Mouse (Mus musculus) heart, adult 18-20 months (tissue): ENCODE results near the gene Socs4. TPM values are rescaled to one million over a fixed set of nuclear protein-coding genes. Genes with fewer than 3 reads are reported as not detected.
"Not testable (repeated sequence)": the region's sequence is repeated elsewhere in the genome, so short reads cannot be mapped to it uniquely, and the experiment has no call there.

Source experiments
- DNase-seq, 2 experiments: peaks; one replicate each; pipeline ENCODE4 v3.0.0; 2021 to 2022; ENCODE audit warnings: mixed read lengths in 1 of 2
- total RNA-seq, 2 experiments: library from RNA; stranded (reverse); gene quantifications; 2 replicates each; pipeline ENCODE4 v1.2.3; 2021

The Socs4 gene
- total RNA-seq, 2 experiments from 2014 or later: 15.3 to 16.1 TPM

DNA sequence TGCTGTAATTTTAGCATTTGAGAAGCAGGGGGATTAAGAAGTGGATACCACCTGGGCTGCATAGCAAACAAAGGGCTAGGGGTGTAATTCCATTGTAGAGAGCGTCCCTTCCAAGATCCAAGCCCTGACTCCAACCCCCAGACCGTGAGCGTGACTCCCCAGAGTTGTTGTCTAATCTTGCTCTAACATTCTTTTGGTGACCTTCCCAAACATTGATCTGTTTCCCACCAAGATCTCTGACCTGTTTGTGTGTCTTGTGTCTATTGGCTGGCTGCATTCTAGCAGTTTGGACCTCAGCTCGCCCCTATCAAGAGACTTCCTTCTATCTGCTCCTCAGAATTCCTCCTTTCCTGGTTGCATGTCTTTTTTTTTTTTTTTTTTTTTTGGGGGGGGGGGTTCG is 10.3 kb downstream of the Socs4 start:
- no peak for DNase-seq

DNA sequence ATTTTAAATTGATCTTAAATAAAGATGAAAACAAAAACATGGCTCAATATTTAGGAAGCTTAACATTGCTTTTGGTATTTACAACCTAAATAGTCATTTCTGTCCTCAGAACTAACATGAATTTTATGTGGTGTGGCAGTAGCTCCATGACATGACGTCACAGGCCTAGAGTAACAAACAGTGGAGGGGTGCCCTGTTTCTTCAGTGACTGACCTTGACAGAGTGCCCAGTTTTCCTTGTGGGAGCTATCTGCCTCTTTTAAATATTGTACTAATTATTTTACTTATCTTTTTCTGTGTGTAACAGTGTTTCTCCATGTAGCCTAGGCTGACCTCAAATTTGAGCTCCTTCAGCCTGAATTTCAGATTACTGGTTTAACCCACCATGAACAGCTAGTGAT is 15.0 kb downstream of the Socs4 start:
- no peak for DNase-seq

DNA sequence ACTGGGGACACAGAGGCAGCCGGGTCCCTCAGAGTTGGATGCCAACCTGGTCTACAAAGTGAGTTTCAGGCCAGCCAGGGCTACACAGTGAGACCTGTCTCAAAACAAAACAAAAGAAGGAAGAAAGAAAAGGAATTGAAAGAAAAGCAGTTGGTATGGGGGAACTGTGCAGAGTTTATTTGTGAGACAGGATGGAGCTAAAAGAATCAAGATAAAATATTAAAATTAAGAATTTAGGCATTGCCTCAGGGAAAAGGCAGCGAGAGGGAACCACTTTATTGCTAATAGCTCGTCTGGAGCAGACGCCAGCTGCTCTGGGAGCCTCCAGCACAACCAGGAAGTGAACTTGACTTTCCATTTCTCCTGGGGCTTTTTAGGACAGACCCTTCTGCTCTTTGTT is 17.4 kb downstream of the Socs4 start:
- peak in 1 of 2 experiments; percentile 18 for DNase-seq

DNA sequence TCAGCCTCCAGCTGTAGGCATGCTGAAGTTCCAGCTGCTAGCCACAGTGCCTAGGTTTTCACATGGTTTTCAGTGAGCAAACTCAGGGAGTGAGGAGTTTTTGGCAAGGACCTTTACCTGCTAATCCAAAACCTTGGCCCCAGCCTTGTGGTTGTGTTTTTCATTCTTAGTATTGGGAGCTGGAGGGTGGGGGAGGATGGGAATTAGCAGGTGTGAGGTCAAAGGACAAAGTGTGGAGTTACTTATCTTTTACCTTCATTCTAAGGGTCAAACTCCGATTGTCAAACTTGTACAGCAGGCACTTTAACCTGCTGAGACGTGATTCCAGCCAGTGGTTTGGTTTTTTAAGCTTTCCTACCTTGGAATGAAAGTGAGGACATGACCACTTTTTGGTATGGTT is 19.5 kb downstream of the Socs4 start:
- DNase-seq: no peak

DNA sequence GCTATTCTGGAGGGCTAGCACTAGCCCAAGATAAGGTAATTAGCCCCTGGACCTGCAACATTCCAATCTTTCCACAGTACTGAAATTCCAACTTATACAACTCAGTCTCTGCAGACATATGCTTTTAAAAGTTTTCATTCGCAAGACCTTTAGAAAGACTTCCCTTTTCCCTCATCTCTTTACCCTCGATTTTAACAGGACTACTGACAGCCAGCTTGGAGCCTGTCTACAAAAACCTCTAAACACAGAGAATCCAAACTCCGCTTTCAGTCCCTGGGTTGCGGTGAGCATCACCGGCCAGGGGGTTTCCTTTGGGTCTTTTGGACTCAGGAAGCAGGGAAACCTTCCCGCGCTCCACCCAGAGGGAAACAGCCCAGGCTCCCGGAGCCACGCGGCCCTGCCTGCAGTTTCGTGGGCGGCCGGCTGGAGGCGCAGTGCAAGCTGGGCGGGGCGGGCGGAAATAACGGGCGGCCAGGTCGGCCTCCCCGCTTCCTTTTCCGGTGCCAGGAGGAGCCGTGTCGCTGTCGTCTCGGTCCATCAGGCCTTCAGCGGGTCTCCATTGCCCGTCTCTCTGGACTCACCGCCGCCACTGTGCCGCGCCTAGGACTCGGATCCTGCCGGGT is 21.2 kb downstream of the Socs4 start, which contains the start of gene Mapk1ip1l:
Gene Mapk1ip1l (plus strand): TSS at position 482 of the 623 bp plus-strand sequence.
- DNase-seq: peak; percentile 92 to 95

DNA sequence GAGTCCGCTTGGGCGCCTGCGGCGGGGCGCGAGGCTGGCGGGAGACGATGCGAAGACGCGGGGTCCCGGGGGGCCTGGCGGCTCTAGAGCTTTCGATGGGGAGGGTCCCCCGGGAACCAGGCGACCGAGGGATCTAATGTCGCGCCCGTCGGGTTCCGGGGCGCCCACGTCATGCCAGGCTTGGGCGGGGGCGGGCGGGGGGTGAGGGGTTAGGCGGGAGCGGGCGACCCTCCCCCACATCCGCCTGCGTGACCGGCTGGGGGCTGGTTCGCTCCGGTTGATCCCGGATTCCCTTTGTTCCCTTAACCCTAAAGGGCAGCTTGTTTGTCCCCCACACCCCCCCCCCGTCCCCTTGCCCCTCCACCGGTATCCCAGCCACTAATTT is 21.7 kb downstream of the Socs4 start:
- DNase-seq: no peak

DNA sequence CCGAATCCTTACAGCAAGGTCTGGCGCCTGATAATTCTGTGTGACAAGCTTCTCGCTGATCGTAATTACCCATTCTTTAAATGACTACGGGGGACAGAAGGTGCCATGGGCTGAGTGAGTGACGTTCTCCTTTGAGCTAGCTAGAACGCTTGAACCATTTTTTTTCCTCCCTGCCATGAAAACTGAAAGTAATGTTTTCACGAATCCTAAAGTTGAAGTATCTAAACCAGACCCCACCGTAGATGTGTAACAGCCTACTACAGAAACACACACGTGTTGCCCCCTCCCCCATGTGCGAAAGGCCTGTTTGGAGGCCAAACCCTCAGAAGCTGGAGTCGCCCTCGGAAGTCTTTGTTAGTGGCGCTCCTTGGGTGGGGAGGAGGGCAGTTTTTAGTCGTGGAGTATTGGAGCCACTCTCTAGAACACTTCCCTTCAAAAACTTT is 22.1 kb downstream of the Socs4 start:
- DNase-seq: peak; percentile 19 to 46

DNA sequence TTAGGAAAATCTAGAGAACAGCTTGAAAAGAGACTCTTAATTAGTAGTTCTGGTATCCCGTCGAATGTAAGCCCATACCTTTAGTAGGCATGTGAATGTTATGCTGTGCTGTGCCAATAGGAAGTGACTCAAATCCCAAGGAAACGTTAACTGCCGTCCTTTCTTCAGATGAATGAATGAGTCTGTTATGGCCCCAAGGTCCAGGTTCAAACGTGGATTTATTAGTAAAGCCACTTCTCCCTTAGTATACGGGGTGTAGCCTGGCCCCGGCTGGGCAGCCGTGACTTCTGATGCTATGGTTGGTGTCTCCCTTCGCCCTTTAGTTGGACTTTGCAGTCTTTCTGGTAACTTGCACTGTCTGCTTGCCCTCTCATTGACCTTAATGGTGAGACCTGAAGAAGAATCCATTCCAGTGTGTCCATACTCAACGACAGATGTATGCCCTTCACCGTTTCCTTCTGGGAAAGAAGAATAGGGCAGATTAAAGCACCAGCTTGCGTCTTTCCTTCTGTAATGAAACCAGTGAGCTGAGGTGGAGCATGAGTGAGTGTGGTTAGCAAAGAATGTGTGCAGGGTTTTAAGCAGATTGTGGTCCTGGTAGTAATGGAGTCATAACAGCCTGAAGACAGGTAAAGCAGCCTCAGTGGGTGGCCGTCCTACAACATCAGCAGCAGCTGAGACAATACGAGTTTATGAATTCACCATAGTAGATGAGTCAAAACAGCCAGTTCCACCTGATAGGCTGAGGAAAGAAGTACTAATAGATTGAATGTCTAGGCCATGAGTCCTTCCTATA is 26.4 kb downstream of the Socs4 start:
- DNase-seq: no peak

DNA sequence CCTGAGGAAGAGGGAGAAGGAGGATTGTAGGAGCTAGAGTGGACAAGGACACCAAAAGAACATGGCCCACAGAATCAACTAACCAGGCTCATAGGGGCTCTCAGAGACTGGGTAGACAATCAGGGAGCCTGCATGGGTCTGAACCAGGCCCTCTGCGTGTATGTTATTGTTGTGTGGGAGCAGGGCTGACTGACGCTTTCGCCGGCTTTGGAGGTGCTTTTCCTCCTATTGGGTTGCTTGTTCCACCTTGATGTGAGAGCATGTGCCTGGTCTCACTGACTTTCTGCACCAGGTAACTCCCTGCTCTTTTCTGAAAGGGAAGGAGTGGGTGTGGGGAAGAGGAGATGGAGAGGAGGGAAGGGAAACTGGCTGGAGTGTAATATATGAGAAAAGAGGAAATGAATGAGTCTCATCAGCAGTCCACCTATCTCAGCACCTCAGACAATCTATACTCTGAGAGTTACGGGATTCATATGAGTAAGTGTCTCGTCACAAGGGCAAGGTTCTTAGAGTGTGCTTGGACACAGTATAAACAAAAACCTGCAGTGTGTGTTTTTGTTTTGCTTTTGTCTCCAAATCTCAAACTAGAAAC is 28.2 kb downstream of the Socs4 start:
- no peak for DNase-seq

DNA sequence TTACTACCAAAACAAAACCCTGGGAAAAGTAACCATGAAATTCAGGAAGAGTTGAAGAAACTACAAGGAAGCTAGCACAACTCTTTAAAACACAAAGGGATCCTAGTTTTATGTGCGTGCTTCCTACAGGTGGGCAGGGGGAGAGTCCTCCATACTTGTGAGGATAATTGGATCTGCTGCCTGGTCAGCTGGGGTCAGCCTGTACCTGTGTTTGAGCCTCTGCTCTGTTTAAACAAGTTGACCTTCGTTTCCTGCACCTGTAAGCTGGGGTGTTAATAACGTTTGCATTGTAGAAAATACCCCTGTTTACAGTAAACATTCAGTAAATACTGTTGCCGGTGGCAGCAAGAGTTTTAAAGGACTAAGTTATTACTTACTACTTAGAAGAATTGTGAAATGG is 29.2 kb downstream of the Socs4 start:
- DNase-seq: no peak

DNA sequence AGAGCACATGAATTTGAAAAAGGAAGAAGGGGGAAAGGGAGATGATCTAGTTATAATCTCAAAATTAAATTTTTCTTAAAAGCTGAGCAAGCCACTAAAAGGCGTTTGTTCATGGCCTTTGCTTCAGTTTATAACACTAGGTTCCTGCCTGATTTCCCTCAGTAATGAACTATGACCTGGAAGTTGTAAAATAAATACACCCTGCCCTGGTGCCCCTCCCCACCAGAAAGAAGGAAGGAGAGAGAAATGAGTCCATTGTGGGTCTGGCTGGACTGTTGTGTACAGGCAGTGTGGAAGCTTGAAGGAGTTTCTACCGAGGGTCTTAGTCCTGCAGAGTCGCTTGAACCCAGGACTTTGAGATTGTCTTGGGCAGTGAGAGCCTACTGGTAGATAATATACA is 30.9 kb downstream of the Socs4 start:
- no peak for DNase-seq

DNA sequence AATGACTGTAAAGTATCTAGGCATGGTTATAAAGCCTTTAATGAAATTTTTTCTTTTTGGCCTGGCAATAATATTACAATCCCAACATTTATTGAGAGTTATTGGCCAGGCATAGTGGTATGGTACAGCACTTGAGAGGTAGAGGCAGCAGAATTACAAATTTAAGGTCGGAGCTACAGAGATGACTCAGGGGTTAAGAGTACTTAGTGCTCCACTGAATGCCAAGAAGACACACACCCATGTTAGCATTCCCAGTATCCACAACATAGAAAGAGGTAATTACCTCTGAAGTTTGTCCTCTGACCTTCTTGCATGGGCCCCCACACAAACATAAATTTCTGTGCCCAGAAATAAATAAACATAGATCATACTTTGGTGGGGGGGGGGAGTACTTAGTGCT is 32.3 kb downstream of the Socs4 start:
- DNase-seq: no peak

DNA sequence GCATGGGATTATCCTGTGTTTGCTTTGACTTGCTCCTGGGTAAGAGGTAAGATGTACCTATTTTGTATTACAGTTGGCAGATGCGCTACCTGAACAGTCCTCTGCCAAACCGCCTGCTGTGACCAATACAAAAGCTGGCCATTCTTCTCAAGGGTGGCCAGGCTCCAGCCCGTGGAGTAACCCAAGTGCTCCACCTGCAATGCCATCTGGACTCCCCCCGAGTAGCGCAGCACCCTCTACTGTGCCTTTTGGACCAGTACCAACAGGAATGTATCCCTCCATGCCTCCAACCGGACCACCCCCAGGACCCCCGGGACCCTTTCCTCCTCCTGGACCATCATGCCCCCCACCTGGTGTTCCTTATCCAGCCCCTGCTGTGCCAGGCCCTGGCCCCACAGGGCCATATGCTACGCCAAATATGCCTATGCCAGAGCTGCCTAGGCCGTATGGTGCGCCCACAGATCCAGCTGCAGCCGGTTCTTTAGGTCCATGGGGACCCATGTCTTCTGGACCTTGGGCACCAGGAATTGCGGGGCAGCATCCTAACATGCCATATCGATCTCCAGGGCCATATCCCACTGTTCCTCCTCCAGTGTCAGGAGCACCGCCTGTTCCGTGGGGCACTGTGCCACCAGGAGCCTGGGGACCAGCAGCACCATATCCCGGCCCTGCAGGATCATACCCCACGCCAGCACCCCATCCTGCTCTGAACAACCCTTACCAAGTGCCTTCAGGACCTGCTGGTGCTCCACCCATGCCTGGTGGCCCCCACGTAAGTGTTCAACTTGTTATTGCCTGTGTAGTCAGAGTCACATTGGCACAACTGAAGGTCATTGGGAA is 33.8 kb downstream of the Socs4 start:
- DNase-seq: no peak

DNA sequence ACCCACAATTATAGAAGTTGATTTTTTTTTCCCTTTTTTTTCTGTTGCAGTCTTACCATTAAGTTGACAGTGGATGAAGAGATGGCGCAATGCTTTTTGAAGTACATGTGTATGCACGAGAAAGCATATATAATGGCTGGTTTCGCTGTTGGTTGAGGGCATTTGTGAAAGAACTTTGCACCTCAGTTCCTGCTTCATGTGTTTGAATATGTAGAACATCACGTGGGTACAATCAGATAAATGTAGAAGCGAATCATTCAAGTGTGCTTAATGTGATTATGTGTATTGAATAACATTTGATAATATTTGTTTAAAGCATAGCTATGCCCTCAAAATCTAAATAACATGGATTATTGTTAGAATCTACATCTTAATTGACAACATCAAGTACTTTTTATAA is 42.6 kb downstream of the Socs4 start:
- no peak for DNase-seq

DNA sequence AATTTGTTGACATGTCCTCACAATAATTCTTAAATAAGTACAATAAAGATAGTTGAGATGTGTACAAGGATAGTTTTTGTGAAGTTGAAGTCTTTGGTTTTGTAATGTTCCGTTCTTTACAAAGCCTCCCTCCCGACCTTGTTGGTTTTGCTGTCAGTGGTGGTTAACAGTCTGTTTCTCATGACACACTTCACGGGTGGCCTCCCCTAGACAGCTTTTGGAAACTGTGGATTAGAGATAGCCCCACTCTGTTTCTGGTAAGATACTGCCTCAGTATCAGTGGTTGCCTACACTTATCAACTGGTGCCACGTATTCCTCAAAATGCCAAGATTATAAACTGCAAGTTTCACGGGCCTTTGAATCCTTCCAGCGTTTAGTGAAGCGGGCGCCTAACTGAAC is 44.9 kb downstream of the Socs4 start:
- not testable (repeated sequence) for DNase-seq

DNA sequence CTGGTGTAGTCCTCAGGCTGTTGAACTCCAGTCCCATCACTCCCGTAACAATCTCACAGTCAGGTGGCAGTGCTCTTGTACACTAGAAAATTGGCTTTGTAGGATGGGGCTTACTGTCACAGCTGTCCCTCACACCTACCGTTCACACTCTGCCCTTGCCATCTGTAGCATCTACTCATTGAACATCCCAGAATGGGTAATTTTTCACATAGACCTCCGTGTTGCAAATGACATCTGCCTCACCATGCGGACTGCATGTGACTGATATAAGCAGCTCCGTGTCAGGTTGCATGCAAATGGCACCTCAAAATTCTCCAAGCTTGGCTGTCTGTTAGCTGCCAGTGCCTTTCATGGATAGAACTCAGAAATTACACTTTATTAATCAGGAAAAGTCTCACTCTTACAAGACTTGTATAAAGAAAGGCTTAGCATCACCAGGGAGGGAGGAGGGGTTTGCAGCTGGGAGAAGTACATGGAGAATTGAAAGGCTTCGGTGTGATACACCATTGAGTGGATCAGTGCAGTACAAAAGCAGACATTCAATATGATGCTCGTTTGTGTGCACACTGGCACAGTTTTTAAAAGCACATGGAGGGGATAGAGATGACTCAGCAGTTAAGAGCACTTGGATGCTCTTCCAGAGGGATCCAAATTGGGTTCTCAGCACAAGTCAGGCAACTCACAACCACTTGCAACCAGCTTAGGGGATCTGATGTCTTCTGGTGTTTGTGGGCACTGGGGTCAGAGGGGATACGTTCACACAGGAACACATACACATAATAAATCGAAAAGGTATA is 49.4 kb downstream of the Socs4 start:
- DNase-seq: no peak

DNA sequence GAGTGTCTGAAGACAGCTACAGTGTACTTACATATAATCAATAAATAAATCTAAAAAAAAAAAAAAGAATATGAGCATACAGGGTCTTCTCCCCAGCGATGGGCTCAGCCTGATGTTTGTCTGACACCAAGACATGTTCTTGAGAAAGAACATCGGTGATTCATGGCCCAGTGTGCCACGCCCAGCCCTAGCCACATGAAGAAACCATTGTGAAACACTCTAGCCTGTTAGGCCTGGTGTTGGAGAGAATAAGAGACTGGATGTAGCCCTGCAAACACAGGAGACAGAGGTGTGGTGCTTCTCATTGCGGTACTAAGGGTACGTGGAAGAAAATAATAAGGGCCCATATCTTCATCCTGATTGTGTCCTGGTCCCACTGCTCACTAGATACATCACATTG is 50.6 kb downstream of the Socs4 start:
- no peak for DNase-seq

DNA sequence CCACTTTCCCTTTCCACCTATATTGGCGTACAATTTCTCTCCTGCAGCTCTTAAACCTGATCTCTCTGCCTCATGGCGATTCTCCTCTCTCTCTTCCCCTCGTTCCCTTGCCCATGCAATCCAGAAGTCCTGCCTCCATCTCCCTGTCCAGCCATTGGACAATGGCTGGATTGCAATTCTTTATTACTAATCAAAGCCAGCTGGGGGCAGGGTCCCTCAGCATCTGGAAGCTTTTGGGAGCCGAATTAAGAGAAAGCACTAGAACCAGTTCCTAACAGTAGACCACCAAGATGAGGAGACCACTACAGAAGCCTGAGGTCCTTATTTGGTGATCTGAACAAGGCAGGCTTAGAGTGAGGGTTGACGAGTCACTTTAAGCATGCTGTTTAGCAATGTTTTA is 55.2 kb downstream of the Socs4 start:
- no peak for DNase-seq

DNA sequence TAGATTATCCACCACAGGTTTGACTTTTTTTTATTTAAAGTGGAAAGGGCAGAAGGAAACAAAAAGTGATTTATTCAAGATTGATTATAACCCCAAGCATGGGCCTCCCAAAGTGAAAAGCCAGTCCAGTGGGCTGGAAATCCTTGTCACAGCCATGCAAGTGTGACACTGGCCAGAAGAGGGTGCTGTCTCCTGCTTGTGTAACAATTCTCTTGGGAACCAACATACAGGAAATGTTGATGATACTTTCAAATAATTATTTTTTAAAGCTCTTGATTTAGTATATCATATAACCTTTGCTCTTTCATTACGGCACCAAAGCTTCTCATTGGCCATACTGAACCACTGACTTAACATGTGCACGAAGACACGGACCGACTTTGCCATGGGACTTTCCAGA is 58.1 kb downstream of the Socs4 start:
- DNase-seq: peak; percentile 45 to 82

DNA sequence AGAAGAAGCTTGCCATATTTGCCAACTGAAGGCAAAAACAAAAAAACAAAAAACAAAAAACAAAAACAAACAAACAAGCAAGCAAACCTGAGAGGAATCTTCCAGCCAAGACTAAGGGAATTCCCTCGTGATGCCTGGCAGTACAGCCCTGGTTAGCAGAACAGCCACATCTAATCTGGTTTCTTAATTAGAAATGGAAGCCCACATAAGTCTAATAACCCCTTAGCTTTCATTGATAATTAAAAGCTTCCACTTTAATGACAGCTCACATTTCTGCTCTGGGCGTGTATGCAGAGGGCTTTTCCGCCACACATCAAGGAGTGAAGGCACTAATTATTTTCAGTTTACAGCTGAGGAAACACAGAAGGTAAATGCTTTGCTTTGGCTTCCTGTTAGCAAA is 58.6 kb downstream of the Socs4 start:
- DNase-seq: no peak

DNA sequence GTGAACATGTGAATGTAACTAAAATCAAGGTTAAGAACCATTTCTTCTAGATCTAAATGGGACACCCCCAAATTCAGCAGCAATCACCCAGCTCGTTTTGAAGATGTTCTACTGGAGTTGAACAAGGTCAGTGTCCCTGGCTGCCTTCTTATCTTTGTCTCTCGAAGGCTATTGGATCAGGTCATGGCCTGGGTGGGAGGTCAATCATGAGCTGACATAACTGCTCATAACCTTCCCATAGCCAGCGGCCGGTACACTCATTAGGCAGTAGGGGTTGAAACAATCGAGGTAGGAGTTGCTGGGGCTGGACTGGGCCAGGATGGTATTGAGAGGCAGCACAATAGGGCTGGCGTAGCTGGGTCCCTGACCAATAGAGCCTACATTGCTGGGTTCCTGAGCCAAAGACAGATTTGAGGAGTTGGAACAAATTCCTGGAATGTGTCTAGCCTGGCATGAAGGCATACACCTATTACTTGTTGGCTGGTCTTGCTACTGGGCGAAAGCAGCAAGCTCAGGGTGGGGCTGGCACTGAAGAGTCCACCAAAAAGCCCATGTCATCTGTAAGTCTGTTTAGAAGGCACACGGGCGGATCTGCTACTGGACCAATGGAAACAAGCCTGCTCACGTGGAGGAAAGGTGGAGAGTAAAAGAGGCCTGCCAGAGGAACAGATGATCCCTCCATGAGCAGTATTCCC is 63.6 kb downstream of the Socs4 start:
- no peak for DNase-seq
